8 mouse cellular contexts compared by ENCODE assay signal in the genomic region with DNA sequence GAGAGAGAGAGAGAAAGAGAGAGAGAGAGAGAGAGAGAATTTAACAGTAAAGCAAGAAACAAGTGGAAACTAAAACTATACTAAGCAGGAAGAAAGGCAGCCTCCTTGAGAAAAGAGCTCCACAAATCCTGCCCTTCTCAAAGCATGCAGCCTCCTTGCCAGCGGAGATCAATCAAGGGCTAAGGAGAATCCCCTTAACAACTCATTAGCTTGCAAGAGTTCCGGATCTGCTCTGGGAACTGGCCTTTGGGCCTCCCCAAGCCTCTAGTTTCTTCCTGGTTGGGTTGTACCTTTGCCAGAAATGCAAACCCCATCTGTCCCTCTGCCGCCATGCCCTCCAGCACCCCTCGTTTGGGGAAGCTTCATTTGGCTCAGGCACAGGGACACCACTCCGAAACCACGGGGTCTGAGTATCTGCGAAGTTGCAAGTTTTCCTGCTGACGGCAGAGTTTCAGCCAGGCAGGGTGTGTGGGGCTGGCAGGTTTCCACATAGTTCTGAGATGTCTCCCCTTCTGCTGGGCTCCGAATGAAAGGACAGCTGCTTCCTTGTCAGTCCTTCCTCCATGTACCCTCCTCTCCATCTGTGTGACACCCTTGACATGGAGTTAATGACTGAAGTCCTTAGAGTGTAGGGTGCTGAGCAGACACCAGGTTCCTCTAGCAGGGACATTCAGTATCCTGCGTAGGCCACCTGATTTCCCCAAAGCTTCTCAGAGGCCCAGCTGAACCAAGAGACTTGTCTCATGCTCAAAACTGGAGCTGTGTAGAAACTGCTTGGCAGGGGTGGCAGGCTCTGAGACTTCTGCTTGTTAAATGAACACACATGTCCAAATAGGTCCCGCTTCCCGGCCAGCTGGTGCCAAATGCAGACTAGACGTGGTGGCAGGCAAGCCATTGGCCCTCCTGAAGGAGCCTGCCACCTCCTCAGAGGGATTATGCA.
DNase-seq lines count a peak whose midpoint lies in the region; ATAC-seq and TF ChIP-seq lines count a peak whose summit lies in the region.

No protein-coding gene starts in this region.

- WGBS in kidney, embryonic 16.5 days = 59% methylated on average over 13 of the region's 13 CpGs
- WGBS in forebrain, embryonic 15.5 days = 23% methylated on average over 13 of the region's 13 CpGs
- 35% methylated on average over 13 of the region's 13 CpGs for WGBS in hindbrain, postnatal 0 days

- no peak overlapping the region for H3K27ac ChIP-seq in kidney, embryonic 16.5 days (ENCODE audit: low read length)
- peak overlapping the region; percentile 79 for H3K27ac ChIP-seq in forebrain, embryonic 15.5 days (replicated peaks)
- peak overlapping the region; percentile 27; the same call in 1 of the 2 replicates for H3K27ac ChIP-seq in hindbrain, postnatal 0 days

- no peaks in the 10 kb centered on the region for H3K36me3 ChIP-seq in kidney, embryonic 16.5 days (ENCODE audit: insufficient read depth, low read length)
- no peaks in the 10 kb centered on the region for H3K36me3 ChIP-seq in forebrain, embryonic 15.5 days
- H3K36me3 ChIP-seq in hindbrain, postnatal 0 days (ENCODE audit: insufficient read depth, low read length) = no peaks in the 10 kb centered on the region

- H3K4me2 ChIP-seq in kidney, embryonic 16.5 days (replicated peaks; ENCODE audit: low read depth, low read length) = no peak overlapping the region
- H3K4me2 ChIP-seq in forebrain, embryonic 15.5 days (replicated peaks) = no peak overlapping the region
- H3K4me2 ChIP-seq in hindbrain, postnatal 0 days (ENCODE audit: low read depth, low read length) = no peak overlapping the region

- no peaks in the 10 kb centered on the region for H3K4me1 ChIP-seq in kidney, embryonic 16.5 days (ENCODE audit: insufficient read depth, low read length)
- peaks cover 20% of the 10 kb centered on the region for H3K4me1 ChIP-seq in forebrain, embryonic 15.5 days
- peaks cover 10% of the 10 kb centered on the region; the same call in 1 of the 2 replicates for H3K4me1 ChIP-seq in hindbrain, postnatal 0 days (ENCODE audit: insufficient read depth, low read length)

- DNase-seq in kidney, adult 8-10 months = peak; percentile 2 to 8
- DNase-seq in hindbrain, postnatal 0 days (ENCODE audit: low spot score) = peak; percentile 82
- DNase-seq in left cerebral cortex, postnatal 36 days (ENCODE audit: low spot score in 2 of 2) = peak; percentile 28
- DNase-seq in ovary, adult 18-20 months (ENCODE audit: low spot score) = peak; percentile 6
- DNase-seq in MN1 (ENCODE audit: low spot score) = no peak
- DNase-seq in adrenal gland, postnatal 4 days (ENCODE audit: low spot score in 2 of 2) = no peak

- H3K27me3 ChIP-seq in kidney, embryonic 16.5 days (ENCODE audit: insufficient read depth, low read length) = no peaks in the 10 kb centered on the region
- no peaks in the 10 kb centered on the region for H3K27me3 ChIP-seq in forebrain, embryonic 15.5 days
- no peaks in the 10 kb centered on the region for H3K27me3 ChIP-seq in hindbrain, postnatal 0 days (ENCODE audit: insufficient read depth, low read length)

- TF ChIP-seq CTCF in hindbrain, postnatal 0 days (IDR thresholded peaks at IDR 0.05; ENCODE audit: low read depth) = no peak

- intact Hi-C loops in left cerebral cortex, postnatal 36 days (cut with DNase I) = no loop called here

- ATAC-seq in kidney, embryonic 16.5 days (ENCODE audit: low FRiP score, low TSS enrichment) = no peak
- ATAC-seq in forebrain, embryonic 15.5 days (replicated peaks) = peak; percentile 83
- ATAC-seq in hindbrain, postnatal 0 days = peak; percentile 69

- H3K4me3 ChIP-seq in kidney, embryonic 16.5 days (ENCODE audit: low read length) = no peak overlapping the region
- no peak overlapping the region for H3K4me3 ChIP-seq in forebrain, embryonic 15.5 days
- H3K4me3 ChIP-seq in hindbrain, postnatal 0 days (ENCODE audit: low read length) = no peak overlapping the region

- no peaks in the 10 kb centered on the region for H3K9me3 ChIP-seq in kidney, embryonic 16.5 days (ENCODE audit: low read length)
- no peaks in the 10 kb centered on the region for H3K9me3 ChIP-seq in forebrain, embryonic 15.5 days
- no peaks in the 10 kb centered on the region for H3K9me3 ChIP-seq in hindbrain, postnatal 0 days (ENCODE audit: low read length)

- H3K9ac ChIP-seq in kidney, embryonic 16.5 days (replicated peaks; ENCODE audit: low read length) = no peak overlapping the region
- no peak overlapping the region for H3K9ac ChIP-seq in forebrain, embryonic 15.5 days (replicated peaks)
- H3K9ac ChIP-seq in hindbrain, postnatal 0 days (replicated peaks; ENCODE audit: low read length) = no peak overlapping the region

Comparison
In these comparisons a context has a peak if more than half of its experiments do, and no peak if none do; other contexts are left out.
1. DNase-seq: peak in kidney, adult 8-10 months (2 of 2), hindbrain, postnatal 0 days (single experiment), left cerebral cortex, postnatal 36 days (2 of 2) and ovary, adult 18-20 months (single experiment); none in MN1 (single experiment) and adrenal gland, postnatal 4 days (0 of 2).